Mouse (Mus musculus) embryo, embryonic 11.5 days (tissue): ENCODE results near the gene Dnajb12.

ENCODE experiments used
- DNase-seq: peaks from one replicate; pipeline ENCODE4 v3.0.0-alpha.2; 2012; ENCODE audit warnings: low read depth, low spot score

Gene Dnajb12

GRCm38 (mm10) chr10:59879255-59880028 is at the start of gene Dnajb12:
Gene Dnajb12 (plus strand): TSS chr10:59879556.
- peak; percentile 93 for DNase-seq

DNA sequence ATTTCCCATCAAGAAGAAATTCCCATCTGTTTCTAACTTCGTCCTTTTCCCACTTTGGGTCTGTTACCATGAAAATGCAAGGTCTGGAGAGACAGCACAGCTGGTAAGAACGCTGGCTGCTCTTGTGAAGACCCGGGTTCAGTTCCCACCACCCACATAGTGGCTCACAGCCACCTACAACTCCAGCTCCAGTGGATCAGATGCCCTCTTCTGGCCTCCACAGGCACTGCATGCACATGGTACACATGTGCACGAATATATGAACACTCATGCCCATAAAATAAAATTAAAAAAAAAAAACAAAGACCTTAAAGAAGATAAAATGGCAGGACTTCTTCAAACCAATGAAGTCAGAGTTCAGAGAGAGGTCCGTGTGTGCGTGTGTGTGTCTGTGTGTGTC is 49.5 kb upstream of the Dnajb12 start:
- DNase-seq = no peak

- DNase-seq = no peak
These were observed 47.4 kb upstream of the Dnajb12 start for GRCm38 (mm10) chr10:59831950-59832349.

- no peak for DNase-seq
These were observed 43.8 kb upstream of the Dnajb12 start for GRCm38 (mm10) chr10:59835301-59836155.

- no peak for DNase-seq
These were observed 41.9 kb upstream of the Dnajb12 start for GRCm38 (mm10) chr10:59837490-59837889.

GRCm38 (mm10) chr10:59841434-59841833 is 37.9 kb upstream of the Dnajb12 start:
- DNase-seq = no peak

DNA sequence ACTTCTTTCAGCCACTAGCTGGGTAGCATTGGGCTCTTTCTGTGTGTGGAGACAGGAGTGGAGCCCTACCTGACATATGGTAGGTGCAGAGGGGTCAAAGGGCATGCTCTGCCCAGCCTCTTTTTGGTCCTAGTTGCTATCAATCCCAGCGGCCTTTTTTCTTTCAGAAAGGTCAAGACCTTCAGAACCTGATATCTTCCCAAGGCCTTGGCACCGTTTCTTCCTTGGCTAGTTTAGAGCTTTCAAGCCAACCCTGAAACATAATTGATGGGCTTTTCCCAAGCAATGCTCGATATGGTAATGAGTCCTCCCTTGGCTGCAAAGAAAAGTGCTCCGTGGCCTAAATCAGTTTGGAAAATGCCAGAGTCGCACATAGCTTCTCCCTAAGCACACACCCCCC is 36.2 kb upstream of the Dnajb12 start:
- DNase-seq = no peak

DNA sequence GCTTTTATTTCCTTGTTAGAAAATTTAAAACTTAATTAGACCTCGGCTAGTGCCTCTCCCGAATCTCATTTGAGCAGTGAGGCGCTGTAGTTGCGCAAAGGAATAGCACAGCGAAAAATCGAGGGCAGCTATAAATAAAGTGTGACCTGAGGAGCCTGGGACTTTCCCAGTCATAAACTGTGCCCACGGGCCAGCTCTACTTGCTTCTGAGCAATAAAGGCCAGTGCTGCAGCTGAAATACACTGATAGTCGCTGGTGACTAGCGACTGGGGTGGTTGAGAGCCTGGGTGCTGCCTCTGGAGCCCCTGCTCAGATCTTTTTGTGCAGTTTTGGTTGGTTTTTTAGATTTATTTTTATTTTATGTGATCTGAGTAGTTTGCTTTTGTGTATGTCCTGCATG is 34.7 kb upstream of the Dnajb12 start:
- DNase-seq = no peak

DNA sequence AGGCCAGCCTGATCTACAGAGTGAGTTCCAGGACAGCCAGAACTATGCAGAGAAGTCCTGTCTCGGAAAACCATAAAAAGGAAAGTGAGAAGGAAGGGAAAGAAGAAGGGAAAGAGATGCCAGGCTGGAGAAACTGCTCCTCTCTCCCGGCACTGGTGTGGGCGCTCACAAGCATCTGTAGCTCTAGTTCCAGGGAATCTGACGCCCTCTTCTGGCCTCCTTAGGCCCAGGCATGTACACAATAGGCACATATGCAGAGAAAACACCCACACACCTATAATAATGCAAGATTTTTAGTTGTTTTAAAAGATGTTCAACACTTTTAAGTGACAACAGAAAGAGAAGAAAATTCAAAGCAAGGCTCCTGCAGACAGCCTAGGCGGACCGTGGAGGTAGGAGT is 32.9 kb upstream of the Dnajb12 start:
- DNase-seq = no peak

DNA sequence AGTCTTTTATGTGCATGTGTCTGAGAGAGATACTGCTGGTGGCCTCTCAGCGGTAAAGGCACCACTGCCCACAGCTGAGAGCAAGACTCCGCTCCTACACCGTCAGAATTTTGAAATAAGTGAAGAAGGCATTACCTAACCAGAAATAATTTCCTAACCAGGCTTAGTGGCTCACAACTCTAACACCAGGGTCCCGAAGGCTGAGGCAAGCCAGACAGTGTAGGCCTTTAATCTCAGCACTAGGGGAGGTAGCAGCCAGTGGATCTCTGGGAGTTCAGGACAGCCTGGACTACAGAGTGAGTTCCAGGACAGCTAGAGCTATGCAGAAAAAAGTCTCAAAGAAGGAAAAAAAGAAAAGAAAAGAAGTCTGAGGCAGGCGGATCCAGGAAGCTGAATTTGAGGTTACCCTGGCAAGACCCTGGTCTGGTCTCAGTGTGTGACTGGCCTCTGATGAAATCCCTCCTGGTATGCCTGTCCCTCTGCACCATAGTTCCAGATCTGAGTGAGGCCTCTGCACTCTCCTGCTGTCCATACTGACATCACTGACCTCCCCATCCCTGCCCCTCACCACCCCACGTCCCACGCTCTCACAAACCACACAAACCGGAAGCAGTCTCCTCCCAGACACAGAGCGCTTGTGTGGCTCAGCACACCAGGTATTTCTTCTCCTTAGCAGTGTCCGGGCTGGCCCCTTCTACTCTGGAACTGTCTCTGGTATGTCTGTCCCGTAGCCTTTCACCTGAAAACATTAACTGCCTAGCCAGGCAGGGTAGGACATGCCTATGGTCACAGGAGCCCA is 31.1 kb upstream of the Dnajb12 start:
- no peak for DNase-seq

DNA sequence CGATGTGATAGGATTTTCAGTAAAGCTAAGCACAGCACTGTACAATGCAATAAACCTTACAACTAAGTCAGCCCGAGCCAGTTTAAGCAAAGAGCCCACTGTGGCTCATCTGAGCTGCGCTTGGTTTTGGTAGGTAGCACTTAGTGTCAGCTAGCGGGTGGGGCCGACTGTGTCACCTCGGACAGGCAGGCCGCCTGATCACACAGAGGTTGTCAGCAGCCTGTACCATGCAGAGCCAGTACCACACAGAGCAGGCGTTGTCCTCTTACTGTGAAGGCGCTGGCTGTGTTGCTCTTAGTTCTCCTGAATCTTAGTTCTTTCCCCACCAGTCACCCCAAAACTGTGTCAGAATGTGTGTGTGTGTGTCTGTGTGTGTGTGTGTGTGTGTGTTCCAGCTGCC is 30.4 kb upstream of the Dnajb12 start:
- no peak for DNase-seq

DNA sequence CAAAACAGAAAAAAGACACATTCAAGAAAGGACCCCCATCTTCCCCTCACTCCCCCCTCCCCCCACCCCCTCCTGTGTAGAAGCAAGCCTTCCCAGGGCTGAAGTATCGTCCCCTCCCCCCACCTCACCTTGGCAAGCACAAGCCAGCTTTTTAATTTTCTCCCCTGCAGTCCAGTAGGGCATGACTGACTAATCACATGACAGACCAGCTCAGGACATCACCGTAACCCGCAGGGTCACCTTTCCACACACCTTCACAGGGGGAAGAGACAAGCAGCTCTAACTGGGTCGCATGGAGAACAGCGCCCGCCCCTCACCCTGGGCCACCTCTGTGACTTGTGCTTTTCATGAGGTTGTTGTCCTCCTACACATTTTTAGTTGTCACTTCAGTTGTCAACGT is 30.0 kb upstream of the Dnajb12 start:
- DNase-seq = no peak

- DNase-seq = no peak
These were observed 22.2 kb upstream of the Dnajb12 start for GRCm38 (mm10) chr10:59857157-59857556.

DNA sequence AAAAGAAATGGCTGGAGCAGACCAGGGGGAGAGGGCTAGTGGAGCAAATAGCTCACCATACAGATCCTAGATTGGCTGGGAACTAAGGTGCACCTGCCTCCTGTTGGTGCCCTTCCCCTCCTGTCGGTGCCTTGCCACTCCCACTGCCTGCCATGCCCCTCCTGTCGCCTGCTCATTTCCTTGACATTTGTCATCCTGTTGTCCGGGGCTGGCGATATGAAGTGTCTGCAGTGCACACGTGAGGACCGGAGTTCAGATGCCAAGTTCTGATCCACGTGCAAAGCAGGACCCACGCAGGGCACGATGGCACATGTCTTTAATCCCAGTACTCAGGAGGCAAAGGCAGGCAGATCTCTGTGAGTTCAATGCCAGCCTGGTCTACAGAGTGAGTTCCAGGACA is 18.7 kb upstream of the Dnajb12 start:
- no peak for DNase-seq

DNA sequence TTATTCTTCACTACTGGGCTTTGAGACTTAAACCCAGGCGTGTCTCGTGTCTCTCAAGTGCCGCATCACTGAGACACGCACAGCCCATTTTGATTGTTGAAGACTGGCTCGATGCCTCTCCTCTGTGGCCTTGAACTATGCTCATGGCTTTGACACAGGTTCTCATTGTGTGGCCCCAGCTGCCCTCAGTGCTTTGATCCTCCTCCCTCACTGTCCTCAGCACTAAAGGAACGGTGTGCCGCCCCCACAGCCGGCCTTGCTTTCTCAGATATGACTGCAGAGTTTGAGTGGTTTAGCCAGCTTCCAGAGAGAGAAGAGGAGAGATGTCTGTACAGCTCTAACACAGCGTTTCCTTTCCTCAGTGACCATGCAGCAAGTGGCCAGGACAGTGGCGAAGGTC is 18.2 kb upstream of the Dnajb12 start:
- no peak for DNase-seq

DNA sequence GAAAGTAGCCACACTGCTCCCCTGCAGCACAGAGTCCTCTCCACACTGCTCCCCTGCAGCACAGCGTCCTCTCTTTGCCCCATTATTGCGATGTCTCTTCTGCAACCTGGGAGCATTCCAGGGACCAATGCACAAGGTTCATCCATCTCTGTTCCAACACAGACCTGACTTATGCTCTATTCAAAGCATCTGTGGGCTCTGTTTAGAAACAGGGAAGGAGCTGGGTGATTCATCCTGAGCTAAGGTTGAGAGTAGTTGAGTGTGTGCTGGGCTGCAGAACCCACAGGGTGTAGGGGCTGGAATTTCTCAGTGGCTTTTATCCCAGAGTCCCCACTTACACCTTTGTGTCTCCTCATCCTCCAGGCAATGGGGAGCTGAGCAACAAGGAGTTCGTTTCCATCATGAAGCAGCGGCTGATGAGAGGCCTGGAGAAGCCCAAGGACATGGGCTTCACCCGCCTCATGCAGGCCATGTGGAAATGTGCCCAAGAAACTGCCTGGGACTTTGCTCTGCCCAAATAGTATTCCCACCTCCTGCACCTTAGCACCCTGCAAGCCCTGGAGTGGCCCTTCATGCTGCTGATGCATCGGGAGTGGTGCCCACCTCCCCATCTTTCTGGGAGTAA is 16.4 kb upstream of the Dnajb12 start:
- no peak for DNase-seq

DNA sequence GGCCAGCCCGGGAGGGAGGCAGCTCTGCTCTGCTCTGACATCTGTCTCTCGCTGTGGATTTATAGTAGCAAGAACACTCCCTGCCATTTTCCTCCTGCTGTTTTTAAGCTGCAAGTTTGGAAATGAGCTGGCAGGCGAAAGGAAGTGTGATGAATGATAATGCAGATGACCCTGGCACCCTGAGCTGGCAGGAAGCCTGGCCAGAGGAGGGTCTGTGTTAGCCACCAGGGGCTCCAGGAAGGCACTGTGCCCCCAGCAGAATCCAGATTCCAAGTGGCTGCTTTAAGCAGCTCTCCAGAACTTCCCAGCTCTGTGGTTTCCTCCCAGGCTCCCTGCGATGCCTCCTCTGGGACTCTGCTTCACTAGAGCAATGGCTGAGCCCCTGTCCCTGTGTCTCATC is 15.7 kb upstream of the Dnajb12 start:
- no peak for DNase-seq

- DNase-seq = no peak
These were observed 15.0 kb upstream of the Dnajb12 start for GRCm38 (mm10) chr10:59864232-59864875.

GRCm38 (mm10) chr10:59864884-59865726 is 14.3 kb upstream of the Dnajb12 start:
- DNase-seq = peak; percentile 77

- no peak for DNase-seq
These were observed 11.1 kb upstream of the Dnajb12 start for GRCm38 (mm10) chr10:59868266-59868665.
